Mouse (Mus musculus) liver, embryonic 14.5 days (tissue): ENCODE measurements at regions not wholly inside any gene's neighbourhood (a gene's known extent, or its start where the extent isn't known, plus 50 kb on each side); places are given as distances from the start of the nearest gene placed in this dataset.

Experiments
- CTCF ChIP-seq: IDR thresholded peaks from 2 replicates; pipeline ENCODE4 v1.5.1; 2016; ENCODE audit warnings: antibody characterized with exemption, low read depth, control low read depth
- EP300 ChIP-seq: IDR thresholded peaks from 2 replicates; pipeline ENCODE4 v1.6.1; 2016; ENCODE audit warnings: antibody characterized with exemption, low read depth

- TF ChIP-seq EP300 (no peak), CTCF (no peak)
Observed at GRCm38 (mm10) chr16:93028016-93028415, 202.1 kb upstream of the Runx1 start.
